Mouse (Mus musculus): Measurements from ENCODE around the gene Ltf.

Ltf gene

GRCm38 (mm10) chr9:111033717-111034116 lies 14.6 kb downstream of the Ltf start:
- no peak for DNase-seq (ENCODE audit: low read depth, low spot score)

GRCm38 (mm10) chr9:111039966-111040365 lies 20.9 kb downstream of the Ltf start:
- no peak for DNase-seq (ENCODE audit: low read depth, low spot score)

- no peak for DNase-seq (ENCODE audit: low read depth, low spot score)
Observed at GRCm38 (mm10) chr9:111042266-111042665, 23.2 kb downstream of the Ltf start.

- no peak for DNase-seq (ENCODE audit: low read depth, low spot score)
Observed at GRCm38 (mm10) chr9:111046222-111046621, 27.2 kb downstream of the Ltf start.

- no peak for DNase-seq (ENCODE audit: low read depth, low spot score)
Observed at GRCm38 (mm10) chr9:111047266-111047665, 28.2 kb downstream of the Ltf start.

- no peak for DNase-seq (ENCODE audit: low read depth, low spot score)
Observed at GRCm38 (mm10) chr9:111048452-111048851, 29.4 kb downstream of the Ltf start.

- no peak for DNase-seq (ENCODE audit: low read depth, low spot score)
Observed at GRCm38 (mm10) chr9:111054923-111055322, 35.9 kb downstream of the Ltf start.

- DNase-seq (ENCODE audit: low read depth, low spot score), result peak; percentile 37
Observed at GRCm38 (mm10) chr9:111055800-111056518, 36.9 kb downstream of the Ltf start.

GRCm38 (mm10) chr9:111056519-111056797 lies 37.4 kb downstream of the Ltf start:
- no peak for DNase-seq (ENCODE audit: low read depth, low spot score)

GRCm38 (mm10) chr9:111056798-111057543 lies 37.9 kb downstream of the Ltf start, which contains the start of gene Ccrl2:
Gene Ccrl2, minus strand, starts transcription at chr9:111057519.
- DNase-seq (ENCODE audit: low read depth, low spot score), result no peak

GRCm38 (mm10) chr9:111057544-111058370 lies 38.7 kb downstream of the Ltf start:
- DNase-seq (ENCODE audit: low read depth, low spot score), result no peak

GRCm38 (mm10) chr9:111058943-111059556 lies 40.0 kb downstream of the Ltf start:
- no peak for DNase-seq (ENCODE audit: low read depth, low spot score)

- no peak for DNase-seq (ENCODE audit: low read depth, low spot score)
Observed at GRCm38 (mm10) chr9:111062840-111063239, 43.8 kb downstream of the Ltf start.

GRCm38 (mm10) chr9:111067052-111067451 lies 48.0 kb downstream of the Ltf start:
- no peak for DNase-seq (ENCODE audit: low read depth, low spot score)

GRCm38 (mm10) chr9:111070546-111070961 lies 51.5 kb downstream of the Ltf start:
- peak; percentile 79 for DNase-seq (ENCODE audit: low read depth, low spot score)

- peak; percentile 53 for DNase-seq (ENCODE audit: low read depth, low spot score)
Observed at GRCm38 (mm10) chr9:111072175-111072574, 53.1 kb downstream of the Ltf start.

- peak; percentile 63 for DNase-seq (ENCODE audit: low read depth, low spot score)
Observed at GRCm38 (mm10) chr9:111072971-111073370, 53.9 kb downstream of the Ltf start.

GRCm38 (mm10) chr9:111077745-111078144 lies 58.7 kb downstream of the Ltf start:
- peak; percentile 72 for DNase-seq (ENCODE audit: low read depth, low spot score)

- DNase-seq (ENCODE audit: low read depth, low spot score), result no peak
Observed at GRCm38 (mm10) chr9:111080801-111081200, 61.7 kb downstream of the Ltf start.

- no peak for DNase-seq (ENCODE audit: low read depth, low spot score)
Observed at GRCm38 (mm10) chr9:111081765-111082164, 62.7 kb downstream of the Ltf start.

GRCm38 (mm10) chr9:111085329-111085728 lies 66.3 kb downstream of the Ltf start:
- no peak for DNase-seq (ENCODE audit: low read depth, low spot score)

- DNase-seq (ENCODE audit: low read depth, low spot score), result no peak
Observed at GRCm38 (mm10) chr9:111086137-111086536, 67.1 kb downstream of the Ltf start.
